Mouse (Mus musculus) hindlimb bud, embryonic 11.5 days (tissue): ENCODE measurements around the gene Gdi2.

Source experiments
- DNase-seq: peaks from one replicate; pipeline ENCODE4 v3.0.0-alpha.2; 2012; ENCODE audit warnings: low read depth, low spot score; ENCODE audit errors: extremely low spot score

The Gdi2 gene

GRCm38 (mm10) chr13:3544925-3545324, 7.1 kb downstream of the Gdi2 start:
- DNase-seq: no peak

DNA sequence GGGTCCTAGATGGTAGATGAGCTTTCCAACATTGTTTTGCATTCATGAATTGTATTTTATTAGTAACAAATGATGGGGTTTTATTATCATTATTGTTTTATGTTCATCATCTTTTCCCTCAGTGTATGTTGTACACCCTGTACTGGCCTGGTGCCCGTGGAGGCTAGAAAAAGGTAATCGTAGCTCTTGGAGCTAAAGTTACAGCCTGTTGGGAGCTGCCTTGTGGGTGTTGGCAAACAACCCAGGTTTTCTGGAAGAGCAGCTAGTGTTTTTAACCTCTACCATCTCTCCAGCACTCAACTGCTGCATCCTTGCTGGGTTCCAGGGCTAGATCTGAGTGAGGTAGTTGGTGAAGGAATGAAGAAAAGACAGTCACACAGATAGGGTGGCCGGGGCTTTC, 9.5 kb downstream of the Gdi2 start:
- DNase-seq: no peak

- no peak for DNase-seq
Measured at GRCm38 (mm10) chr13:3547856-3548255, 10.0 kb downstream of the Gdi2 start.

- DNase-seq: no peak
Measured at GRCm38 (mm10) chr13:3563130-3563529, 25.3 kb downstream of the Gdi2 start.

DNA sequence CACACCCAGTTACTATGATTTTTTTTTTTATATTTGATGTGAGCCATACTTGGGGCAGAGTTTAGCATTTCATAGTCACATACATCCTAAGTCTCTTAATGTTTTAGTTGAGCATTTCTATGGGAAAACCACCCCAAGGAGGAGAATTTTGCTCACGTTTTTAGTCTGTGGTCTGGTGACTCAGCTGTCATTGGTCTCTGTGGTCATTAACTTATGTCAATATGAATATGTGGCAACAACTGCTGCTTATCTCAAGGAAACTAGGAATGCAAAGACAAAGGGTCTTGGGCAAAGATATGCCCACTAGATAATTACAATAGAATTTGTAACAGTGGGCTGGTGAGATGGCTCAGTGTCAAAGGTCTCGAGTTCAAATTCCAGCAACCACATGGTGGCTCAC, 26.1 kb downstream of the Gdi2 start:
- DNase-seq: no peak

GRCm38 (mm10) chr13:3590789-3591188, 52.9 kb downstream of the Gdi2 start:
- DNase-seq: no peak

GRCm38 (mm10) chr13:3594311-3594710, 56.4 kb downstream of the Gdi2 start:
- no peak for DNase-seq

GRCm38 (mm10) chr13:3596232-3596631, 58.4 kb downstream of the Gdi2 start:
- no peak for DNase-seq

- no peak for DNase-seq
Measured at GRCm38 (mm10) chr13:3609780-3610117, 71.9 kb downstream of the Gdi2 start.

DNA sequence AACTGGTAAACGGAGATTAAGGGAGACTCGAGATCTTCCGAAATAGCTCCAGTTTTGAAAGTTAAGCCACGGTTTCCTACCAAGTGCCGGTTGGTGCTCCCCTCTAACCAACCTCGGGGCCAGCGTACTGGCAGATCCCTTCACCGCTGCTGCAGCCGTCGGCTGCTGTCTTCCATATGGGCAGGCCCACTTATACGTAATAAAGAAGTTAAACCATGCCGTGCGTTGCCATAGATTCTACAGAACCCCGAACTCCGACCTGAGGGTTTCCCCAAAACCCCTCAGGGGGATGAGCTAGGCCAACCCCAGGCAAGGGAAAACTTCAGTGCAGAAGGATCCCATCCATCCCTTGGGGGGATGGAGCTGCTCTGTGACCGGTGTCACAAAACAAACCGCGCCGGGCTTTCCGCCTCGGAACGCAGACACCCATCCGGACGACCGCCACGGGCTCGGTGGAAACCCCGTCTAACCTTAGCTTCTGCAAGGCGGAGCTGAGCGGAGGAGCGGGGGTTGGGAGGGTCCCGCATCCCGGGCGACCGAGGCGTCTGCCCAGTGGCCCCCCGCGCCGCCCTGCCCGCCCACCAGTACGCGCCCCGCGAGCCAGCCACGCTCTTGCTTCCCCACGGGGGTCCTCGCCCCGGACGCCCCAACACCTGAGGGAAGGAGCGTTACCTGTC, 72.4 kb downstream of the Gdi2 start:
- no peak for DNase-seq

GRCm38 (mm10) chr13:3610795-3611438, 73.1 kb downstream of the Gdi2 start, which contains the start of gene Fam208b:
Gene Fam208b (minus strand): TSS chr13:3611108.
- DNase-seq: peak; percentile 87
